Mouse (Mus musculus) megakaryocyte, embryonic 14.5 days (primary cell): Measurements from ENCODE around the gene Elovl2. TPM values are rescaled to one million over a fixed set of nuclear protein-coding genes. Genes with fewer than 3 reads are reported as not detected.
"Not testable (repeated sequence)": the region's sequence is repeated elsewhere in the genome, so short reads cannot be mapped to it uniquely, and the experiment has no call there.

Source experiments
- H3K27me3 ChIP-seq: replicated peaks from 2 replicates; pipeline ENCODE3; 2012; ENCODE audit warnings: inconsistent platforms
- H3K36me3 ChIP-seq: replicated peaks from 2 replicates; pipeline ENCODE3; 2012; ENCODE audit warnings: low read length, inconsistent platforms, mixed read lengths
- H3K4me1 ChIP-seq: 2 replicates; pipeline ENCODE4 v1.6.1; 2012; ENCODE audit warnings: inconsistent platforms
- H3K4me3 ChIP-seq: replicated peaks from 2 replicates; pipeline ENCODE3; 2012; ENCODE audit warnings: moderate library complexity, mild to moderate bottlenecking, inconsistent platforms
- H3K9me3 ChIP-seq: 2 replicates; pipeline ENCODE4 v1.6.1; 2012; ENCODE audit warnings: inconsistent platforms
- FLI1 ChIP-seq: IDR thresholded peaks from 2 replicates; pipeline ENCODE4 v1.6.1; 2012; ENCODE audit warnings: low read length, inconsistent platforms, mixed read lengths
- GATA1 ChIP-seq: IDR thresholded peaks from 3 replicates; pipeline ENCODE4 v1.6.1; 2012; ENCODE audit warnings: mixed read lengths, low read length, inconsistent platforms, borderline replicate concordance
- polyA plus RNA-seq: library from polyadenylated mRNA; stranded (reverse); fragments of >175 nt; gene quantifications from 2 replicates; pipeline ENCODE4 v1.2.3, GENCODE M21; 2012; ENCODE audit warnings: low replicate concordance; ENCODE audit not compliant: insufficient read depth

Elovl2 gene
- polyA plus RNA-seq, 1 experiment = not detected

GRCm38 (mm10) chr13:41212558-41213322, 7.5 kb downstream of the Elovl2 start:
- TF ChIP-seq GATA1 = no peak
- no peak for TF ChIP-seq FLI1
- no peaks in the 10 kb centered on the region for H3K36me3 ChIP-seq

GRCm38 (mm10) chr13:41211276-41211675, 8.9 kb downstream of the Elovl2 start:
- H3K4me1 ChIP-seq = peaks cover 4% of the 10 kb centered on the region; the same call in 1 of the 2 replicates
- no peaks in the 10 kb centered on the region for H3K36me3 ChIP-seq
- H3K9me3 ChIP-seq = no peaks in the 10 kb centered on the region
- TF ChIP-seq GATA1 = no peak
- TF ChIP-seq FLI1 = no peak
- peaks cover 23% of the 10 kb centered on the region for H3K27me3 ChIP-seq
- H3K4me3 ChIP-seq = no peak overlapping the region

More at GRCm38 (mm10) chr13:41212558-41213322, 7.5 kb downstream of the Elovl2 start:
- peaks cover 3% of the 10 kb centered on the region; the same call in 1 of the 2 replicates for H3K4me1 ChIP-seq
- H3K9me3 ChIP-seq = no peaks in the 10 kb centered on the region
- H3K27me3 ChIP-seq = peaks cover 18% of the 10 kb centered on the region
- no peak overlapping the region for H3K4me3 ChIP-seq

- Histone ChIP-seq H3K4me3 (no peak overlapping the region), H3K36me3 (no peaks in the 10 kb centered on the region), H3K4me1 (0 out of 2 replicates have a peak, but pooled peaks cover 8% of the 10 kb centered on the region), H3K9me3 (no peaks in the 10 kb centered on the region), H3K27me3 (peaks cover 27% of the 10 kb centered on the region)
- TF ChIP-seq GATA1 (no peak), FLI1 (no peak)
These were observed 14.0 kb downstream of the Elovl2 start for GRCm38 (mm10) chr13:41206241-41206640.

- peaks cover 32% of the 10 kb centered on the region for H3K27me3 ChIP-seq
- not testable (repeated sequence) for H3K9me3 ChIP-seq, H3K36me3 ChIP-seq, H3K4me1 ChIP-seq, H3K4me3 ChIP-seq
These were observed 14.6 kb downstream of the Elovl2 start for GRCm38 (mm10) chr13:41205568-41205967.

DNA sequence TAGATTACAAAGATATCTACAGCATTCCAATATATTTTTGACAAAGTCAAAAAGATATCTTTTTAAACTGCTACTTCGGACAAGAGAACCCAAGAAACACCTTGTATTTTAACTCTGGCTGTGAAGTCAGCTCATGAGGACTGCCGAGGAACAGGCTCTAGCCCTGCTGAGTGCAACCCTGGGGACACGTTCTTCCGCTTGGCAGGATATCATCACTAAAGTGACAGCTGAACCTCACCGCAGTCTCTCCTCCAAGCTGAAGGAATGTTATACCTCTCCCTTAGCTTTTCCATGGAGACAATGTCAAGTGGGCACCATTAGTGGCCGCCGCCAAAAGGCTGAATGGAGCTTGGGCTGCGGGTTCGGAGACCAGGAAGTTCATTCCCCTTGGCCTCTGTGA, 16.5 kb downstream of the Elovl2 start:
- TF ChIP-seq FLI1 (no peak), GATA1 (no peak)
- Histone ChIP-seq H3K36me3 (no peaks in the 10 kb centered on the region), H3K27me3 (peaks cover 39% of the 10 kb centered on the region), H3K4me1 (0 out of 2 replicates have a peak, but pooled peaks cover 8% of the 10 kb centered on the region), H3K4me3 (no peak overlapping the region), H3K9me3 (no peaks in the 10 kb centered on the region)

DNA sequence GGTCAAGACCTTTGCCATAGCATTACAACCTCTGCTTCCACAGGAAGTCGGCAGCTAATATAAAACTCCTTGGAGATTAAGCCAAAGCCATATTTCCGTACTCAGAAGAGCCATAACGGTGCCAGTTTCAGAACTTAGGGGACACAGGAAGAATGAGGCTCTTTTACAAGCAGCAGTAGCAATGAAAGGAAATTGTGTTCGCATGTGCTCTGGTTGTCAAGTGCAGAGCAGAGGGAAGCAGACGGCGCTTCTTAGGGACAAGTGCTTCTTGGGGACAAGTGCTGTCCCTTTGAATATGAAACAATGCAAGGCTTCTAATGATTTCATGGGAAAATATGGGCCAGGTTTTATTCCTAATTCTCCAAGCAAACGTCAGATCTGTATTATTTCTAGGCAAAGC, 16.9 kb downstream of the Elovl2 start:
- H3K9me3 ChIP-seq = no peaks in the 10 kb centered on the region
- H3K4me1 ChIP-seq = 0 out of 2 replicates have a peak, but pooled peaks cover 8% of the 10 kb centered on the region
- no peak overlapping the region for H3K4me3 ChIP-seq
- peaks cover 36% of the 10 kb centered on the region for H3K27me3 ChIP-seq
- no peaks in the 10 kb centered on the region for H3K36me3 ChIP-seq
- TF ChIP-seq GATA1 (no peak), FLI1 (no peak)

- H3K4me1 ChIP-seq = 0 out of 2 replicates have a peak, but pooled peaks cover 4% of the 10 kb centered on the region
- peaks cover 40% of the 10 kb centered on the region for H3K27me3 ChIP-seq
- TF ChIP-seq FLI1 (no peak), GATA1 (no peak)
- no peaks in the 10 kb centered on the region for H3K36me3 ChIP-seq
- no peak overlapping the region for H3K4me3 ChIP-seq
- no peaks in the 10 kb centered on the region for H3K9me3 ChIP-seq
These were observed 19.3 kb downstream of the Elovl2 start for GRCm38 (mm10) chr13:41200861-41201260.

DNA sequence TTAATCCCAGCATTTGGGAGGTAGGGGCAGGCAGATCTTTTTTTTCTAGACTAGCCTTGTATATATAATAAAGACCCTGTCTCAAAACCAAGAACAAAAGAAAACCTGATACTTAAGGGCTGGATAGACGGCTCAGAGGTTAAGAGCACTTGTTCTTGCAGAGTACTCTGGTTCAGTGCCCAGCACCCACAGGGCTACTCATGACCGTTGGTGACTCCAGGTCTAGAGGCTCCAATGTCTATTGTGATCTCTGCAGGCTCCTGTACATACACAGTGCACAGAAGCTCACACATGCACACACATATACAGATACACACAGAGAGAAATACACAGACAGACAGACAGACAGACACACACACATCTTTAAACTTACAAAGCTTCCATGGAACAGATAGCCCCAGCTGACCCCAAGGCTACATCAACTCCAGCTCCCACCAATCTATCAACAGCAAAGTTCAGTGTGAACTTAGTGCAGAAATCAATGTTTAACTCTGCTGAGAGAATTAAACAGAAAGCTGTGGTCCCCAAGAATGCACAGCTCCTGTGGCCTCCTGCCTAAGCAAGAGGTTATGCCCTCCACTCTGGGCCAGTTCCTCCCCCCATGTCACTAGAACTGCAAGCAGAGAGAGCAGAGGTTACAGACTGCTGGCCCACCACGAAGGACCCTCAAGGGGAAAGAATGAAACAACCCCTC, 24.4 kb downstream of the Elovl2 start:
- no peak for TF ChIP-seq FLI1
- no peak for TF ChIP-seq GATA1

GRCm38 (mm10) chr13:41187886-41188285, 32.3 kb downstream of the Elovl2 start:
- Histone ChIP-seq H3K4me1 (no peaks in the 10 kb centered on the region), H3K36me3 (no peaks in the 10 kb centered on the region), H3K27me3 (peaks cover 19% of the 10 kb centered on the region), H3K9me3 (no peaks in the 10 kb centered on the region), H3K4me3 (no peak overlapping the region)
- TF ChIP-seq FLI1 (no peak), GATA1 (no peak)

More for the DNA sequence above, 24.4 kb downstream of the Elovl2 start:
- no peak overlapping the region for H3K4me3 ChIP-seq
- no peaks in the 10 kb centered on the region for H3K4me1 ChIP-seq
- H3K27me3 ChIP-seq = peaks cover 40% of the 10 kb centered on the region
- no peaks in the 10 kb centered on the region for H3K9me3 ChIP-seq
- no peaks in the 10 kb centered on the region for H3K36me3 ChIP-seq

DNA sequence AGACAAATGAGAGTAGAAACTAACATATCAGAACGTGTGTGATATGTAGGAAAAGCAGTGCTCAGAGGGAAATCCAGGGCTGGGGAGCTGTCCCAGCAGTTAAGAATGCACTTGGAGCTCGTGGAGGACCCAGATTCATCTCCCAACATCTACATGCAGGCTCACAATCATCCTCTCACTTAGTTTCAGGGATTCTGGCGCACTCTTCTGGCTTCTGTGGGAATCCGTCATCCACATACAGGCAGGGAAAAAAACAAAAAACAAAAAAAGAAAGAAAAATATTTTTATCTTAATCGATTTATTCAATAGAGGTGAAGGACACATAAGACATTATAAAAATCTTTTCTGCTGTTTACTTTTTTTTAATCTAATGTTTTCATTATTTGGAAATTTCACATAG, 61.8 kb downstream of the Elovl2 start:
- no peaks in the 10 kb centered on the region for H3K4me1 ChIP-seq
- no peaks in the 10 kb centered on the region for H3K9me3 ChIP-seq
- peaks cover 2% of the 10 kb centered on the region for H3K27me3 ChIP-seq
- no peak overlapping the region for H3K4me3 ChIP-seq
- no peaks in the 10 kb centered on the region for H3K36me3 ChIP-seq
- TF ChIP-seq GATA1 (no peak), FLI1 (no peak)
